Mouse (Mus musculus): ENCODE data around the gene Gm5141. TPM values are rescaled to one million over a fixed set of nuclear protein-coding genes. Genes with fewer than 3 reads are reported as not detected.

Gm5141 gene
- polyA plus RNA-seq (2012; ENCODE audit: low replicate concordance) = 0.43 TPM in 1 of 2 replicates, not detected in the other

DNA sequence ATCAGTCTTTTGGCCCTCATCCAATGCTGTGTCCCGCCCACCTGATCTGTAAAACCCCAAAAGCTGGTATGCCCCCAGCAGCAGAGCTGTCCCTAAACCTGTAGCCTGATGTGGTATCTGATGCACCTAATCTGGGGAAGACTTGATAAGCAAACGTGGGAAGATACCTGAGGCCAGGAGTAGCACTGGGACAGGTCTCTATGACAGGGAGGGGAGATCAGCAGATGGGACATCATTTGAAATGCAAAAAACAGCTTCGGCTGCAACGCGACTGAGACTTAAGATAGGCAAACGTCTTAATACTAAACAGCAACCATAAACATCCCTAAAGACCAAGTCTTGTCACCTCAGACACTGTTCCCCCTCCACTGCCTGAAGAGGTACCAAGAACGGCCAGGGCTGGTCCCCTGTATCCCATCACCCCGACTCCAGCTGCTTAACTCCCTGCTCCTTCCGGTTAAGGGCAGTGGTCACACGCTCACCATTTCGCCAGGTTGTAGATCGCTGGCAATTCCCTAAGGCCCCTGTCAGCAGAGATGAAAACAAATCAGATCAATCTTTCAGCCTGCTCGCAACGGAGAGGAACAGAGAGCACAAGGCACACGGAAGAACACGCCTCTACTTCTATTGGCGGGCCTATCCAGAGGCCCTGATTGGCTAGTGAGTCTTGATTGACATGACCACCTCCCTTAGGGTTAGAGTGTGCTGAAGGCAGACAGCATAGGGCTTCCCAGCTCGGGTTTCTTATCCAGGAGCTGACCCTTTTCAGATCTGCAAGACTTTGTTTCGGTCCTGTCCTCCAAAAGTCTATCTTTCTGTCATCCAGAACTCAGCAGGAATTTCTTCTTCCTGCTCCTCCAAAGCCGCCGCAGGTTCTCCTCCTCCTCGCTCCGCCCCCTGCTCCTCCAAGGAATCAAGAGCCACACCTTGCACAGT lies at the start of gene Gm5141:
Gene Gm5141 (minus strand): TSS at position 610 of the 936 bp plus-strand sequence.

DNA sequence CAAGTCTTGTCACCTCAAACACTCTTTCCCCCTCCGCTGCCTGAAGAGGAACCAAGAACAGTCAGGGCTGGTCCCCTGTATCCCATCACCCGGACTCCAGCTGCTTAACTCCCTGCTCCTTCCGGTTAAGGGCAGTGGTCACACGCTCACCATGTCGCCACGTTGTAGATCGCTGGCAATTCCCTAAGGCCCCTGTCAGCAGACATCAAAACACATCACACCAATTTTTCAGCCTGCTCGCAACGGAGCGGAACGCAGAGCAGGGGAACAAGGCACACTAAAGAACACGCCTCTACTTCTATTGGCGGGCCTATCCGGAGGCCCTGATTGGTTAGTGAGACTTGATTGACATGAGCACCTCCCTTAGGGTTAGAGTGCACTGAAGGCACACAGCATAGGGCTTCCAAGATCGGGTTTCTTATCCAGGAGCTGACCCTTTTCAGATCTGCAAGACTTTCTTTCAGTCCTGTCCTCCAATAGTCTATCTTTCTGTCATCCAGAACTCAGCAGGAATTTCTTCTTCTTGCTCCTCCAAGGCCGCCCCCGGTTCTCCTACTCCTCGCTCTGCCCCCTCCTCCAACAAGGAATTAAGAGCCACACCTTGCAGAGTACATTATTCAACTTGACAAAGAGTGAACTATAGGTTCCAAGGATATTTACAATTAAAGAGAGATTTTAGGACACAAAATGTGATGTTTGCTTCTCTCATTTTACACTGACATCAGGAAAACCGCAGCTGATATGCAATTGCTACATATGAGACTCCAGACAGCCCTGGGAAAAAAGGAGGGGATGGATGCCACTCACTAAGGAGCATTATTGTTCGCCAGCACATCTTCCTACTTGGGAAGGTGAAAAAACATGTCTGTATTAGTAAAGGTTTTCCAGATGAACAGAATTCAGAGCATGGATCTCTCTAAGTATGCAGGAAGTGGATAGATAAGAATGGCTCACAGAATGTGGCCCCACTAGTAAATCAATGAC lies 24.9 kb downstream of the Gm5141 start, which contains the start of gene Platr25:
Gene Platr25 (minus strand): TSS at position 278 of the 984 bp plus-strand sequence.

Other genes starting within 250 kb of the Gm5141 start
- gene Zfp935, start 227.3 kb downstream of the Gm5141 start, polyA plus RNA-seq (2012; ENCODE audit: low replicate concordance) = 0.28 TPM in 1 of 2 replicates, not detected in the other
- gene Zfp934, start 214.6 kb downstream of the Gm5141 start, polyA plus RNA-seq (2012; ENCODE audit: low replicate concordance) = 0.85 and 1.2 TPM in 2 replicates
- 0.04 and 0.34 TPM in 2 replicates for gene 6720489N17Rik, start 161.6 kb downstream of the Gm5141 start, polyA plus RNA-seq (2012; ENCODE audit: low replicate concordance)
- 1.4 and 1.5 TPM in 2 replicates for gene Platr25, start 25.1 kb downstream of the Gm5141 start, polyA plus RNA-seq (2012; ENCODE audit: low replicate concordance)
- not detected in 2 replicates for gene Fbp2, start 72.6 kb upstream of the Gm5141 start, polyA plus RNA-seq (2012; ENCODE audit: low replicate concordance)
- 0.09 and 0.37 TPM in 2 replicates for gene Fbp1, start 102.5 kb upstream of the Gm5141 start, polyA plus RNA-seq (2012; ENCODE audit: low replicate concordance)
- gene 2010111I01Rik, start 179.1 kb upstream of the Gm5141 start, polyA plus RNA-seq (2012; ENCODE audit: low replicate concordance) = 26.1 and 29.8 TPM in 2 replicates

Measured in hematopoietic multipotent progenitor cell, adult 10-12 weeks (in vitro differentiated cells).